Mouse (Mus musculus) kidney, adult 8-10 months (tissue): ENCODE measurements around the gene Pkib.

Experiments used
- DNase-seq, 2 experiments: peaks; one replicate each; pipeline ENCODE4 v3.0.0; 2022

Pkib gene

GRCm38 (mm10) chr10:57631896-57632867 lies at the start of gene Pkib:
TSS of gene Pkib (plus strand) at chr10:57631981.
- DNase-seq = peak; percentile 29 to 39

- DNase-seq = no peak
Observed at GRCm38 (mm10) chr10:57583927-57584326, 47.9 kb upstream of the Pkib start.

- no peak for DNase-seq
Observed at GRCm38 (mm10) chr10:57594266-57594665, 37.5 kb upstream of the Pkib start.

GRCm38 (mm10) chr10:57597172-57597571 lies 34.6 kb upstream of the Pkib start:
- DNase-seq = no peak

GRCm38 (mm10) chr10:57602951-57603350 lies 28.8 kb upstream of the Pkib start:
- no peak for DNase-seq

GRCm38 (mm10) chr10:57623311-57623710 lies 8.5 kb upstream of the Pkib start:
- no peak for DNase-seq

GRCm38 (mm10) chr10:57627773-57628172 lies 4.0 kb upstream of the Pkib start:
- no peak for DNase-seq

GRCm38 (mm10) chr10:57630557-57630956 lies 1.2 kb upstream of the Pkib start:
- no peak for DNase-seq

- no peak for DNase-seq
Observed at GRCm38 (mm10) chr10:57632868-57633240, 1.1 kb downstream of the Pkib start.

GRCm38 (mm10) chr10:57636970-57637369 lies 5.2 kb downstream of the Pkib start:
- no peak for DNase-seq

- DNase-seq = no peak
Observed at GRCm38 (mm10) chr10:57638250-57638649, 6.5 kb downstream of the Pkib start.

GRCm38 (mm10) chr10:57639540-57639939 lies 7.8 kb downstream of the Pkib start:
- DNase-seq = no peak

GRCm38 (mm10) chr10:57653297-57653696 lies 21.5 kb downstream of the Pkib start:
- no peak for DNase-seq

GRCm38 (mm10) chr10:57660505-57660904 lies 28.7 kb downstream of the Pkib start:
- no peak for DNase-seq

- no peak for DNase-seq
Observed at GRCm38 (mm10) chr10:57663758-57664157, 32.0 kb downstream of the Pkib start.

GRCm38 (mm10) chr10:57664253-57664652 lies 32.5 kb downstream of the Pkib start:
- no peak for DNase-seq

GRCm38 (mm10) chr10:57675740-57676139 lies 44.0 kb downstream of the Pkib start:
- DNase-seq = no peak

- DNase-seq = no peak
Observed at GRCm38 (mm10) chr10:57687999-57688398, 56.2 kb downstream of the Pkib start.

GRCm38 (mm10) chr10:57690161-57690560 lies 58.4 kb downstream of the Pkib start:
- DNase-seq = no peak

- no peak for DNase-seq
Observed at GRCm38 (mm10) chr10:57702246-57702645, 70.5 kb downstream of the Pkib start.

GRCm38 (mm10) chr10:57721035-57721434 lies 89.3 kb downstream of the Pkib start:
- DNase-seq = no peak

- DNase-seq = no peak
Observed at GRCm38 (mm10) chr10:57722363-57722762, 90.6 kb downstream of the Pkib start.

- no peak for DNase-seq
Observed at GRCm38 (mm10) chr10:57727666-57728065, 95.9 kb downstream of the Pkib start.

GRCm38 (mm10) chr10:57731672-57732071 lies 99.9 kb downstream of the Pkib start:
- no peak for DNase-seq

GRCm38 (mm10) chr10:57740733-57741132 lies 109.0 kb downstream of the Pkib start:
- no peak for DNase-seq
